Mouse (Mus musculus): Measurements from ENCODE around the gene BC030870. TPM values are rescaled to one million over a fixed set of nuclear protein-coding genes. Genes with fewer than 3 reads are reported as not detected.

BC030870 gene
- total RNA-seq, 4 experiments from 2014 or later: not detected

- no peak for DNase-seq (ENCODE audit: low spot score in 2 of 2)
These were observed 48.6 kb downstream of the BC030870 start for GRCm38 (mm10) chr8:65080731-65081130.

- no peak for DNase-seq (ENCODE audit: low spot score in 2 of 2)
These were observed 54.6 kb downstream of the BC030870 start, which contains the start of gene Gm10663 for GRCm38 (mm10) chr8:65074733-65075132. Gene Gm10663 (plus strand): TSS chr8:65075033.

- no peak for DNase-seq (ENCODE audit: low spot score in 2 of 2)
These were observed 58.4 kb downstream of the BC030870 start for GRCm38 (mm10) chr8:65070996-65071395.

GRCm38 (mm10) chr8:65068473-65068819 is 60.9 kb downstream of the BC030870 start:
- no peak for DNase-seq (ENCODE audit: low spot score in 2 of 2)

- DNase-seq (ENCODE audit: low spot score in 2 of 2): no peak
These were observed 61.5 kb downstream of the BC030870 start for GRCm38 (mm10) chr8:65067694-65068472.

GRCm38 (mm10) chr8:65067031-65067430 is 62.3 kb downstream of the BC030870 start:
- no peak for DNase-seq (ENCODE audit: low spot score in 2 of 2)

- DNase-seq (ENCODE audit: low spot score in 2 of 2): no peak
These were observed 63.7 kb downstream of the BC030870 start for GRCm38 (mm10) chr8:65065622-65066021.

GRCm38 (mm10) chr8:65064071-65064470 is 65.3 kb downstream of the BC030870 start:
- no peak for DNase-seq (ENCODE audit: low spot score in 2 of 2)

GRCm38 (mm10) chr8:65062195-65062594 is 67.2 kb downstream of the BC030870 start:
- DNase-seq (ENCODE audit: low spot score in 2 of 2): no peak

GRCm38 (mm10) chr8:65056722-65057121 is 72.6 kb downstream of the BC030870 start:
- DNase-seq (ENCODE audit: low spot score in 2 of 2): no peak

GRCm38 (mm10) chr8:65053968-65054367 is 75.4 kb downstream of the BC030870 start:
- no peak for DNase-seq (ENCODE audit: low spot score in 2 of 2)

- DNase-seq (ENCODE audit: low spot score in 2 of 2): no peak
These were observed 75.8 kb downstream of the BC030870 start for GRCm38 (mm10) chr8:65053554-65053953.

- no peak for DNase-seq (ENCODE audit: low spot score in 2 of 2)
These were observed 81.6 kb downstream of the BC030870 start for GRCm38 (mm10) chr8:65047801-65048200.

- no peak for DNase-seq (ENCODE audit: low spot score in 2 of 2)
These were observed 82.2 kb downstream of the BC030870 start for GRCm38 (mm10) chr8:65047193-65047592.

- no peak for DNase-seq (ENCODE audit: low spot score in 2 of 2)
These were observed 82.8 kb downstream of the BC030870 start for GRCm38 (mm10) chr8:65046565-65046964.

- DNase-seq (ENCODE audit: low spot score in 2 of 2): no peak
These were observed 92.2 kb downstream of the BC030870 start, which contains the start of gene Apela for GRCm38 (mm10) chr8:65037117-65037533. Gene Apela (minus strand): TSS chr8:65037336.

Small RNA genes within 50 kb of the gene (microRNA-seq; reads per million reads assigned to microRNA genes)
- gene Gm24333: not detected

Other genes with a start within 250 kb of the BC030870 start
- gene Tmem192, start 182.4 kb downstream of the BC030870 start, total RNA-seq (2022): 10 to 100 TPM; 20.8 to 25.3 (median 22.4) TPM
- not detected for gene Trim75, start 141.7 kb downstream of the BC030870 start, total RNA-seq (2022)
- gene Trim61, start 111.0 kb downstream of the BC030870 start, total RNA-seq (2022): not detected
- not detected for gene Trim60, start 111.0 kb downstream of the BC030870 start, total RNA-seq (2022)
- not detected for gene Apela, start 92.2 kb downstream of the BC030870 start, total RNA-seq (2022)
- gene Gm10663, start 54.5 kb downstream of the BC030870 start, total RNA-seq (2022): not detected

Measured in gastrocnemius, adult 8-10 months (tissue).